Mouse (Mus musculus) left cerebral cortex, adult 11 months (tissue): ENCODE data around the gene Zfp688.
"Not testable (repeated sequence)": the region's sequence is repeated elsewhere in the genome, so short reads cannot be mapped to it uniquely, and the experiment has no call there.

ENCODE experiments used
- DNase-seq: peaks from one replicate; pipeline ENCODE4 v3.0.0; 2022; ENCODE audit warnings: low spot score

Gene Zfp688

DNA sequence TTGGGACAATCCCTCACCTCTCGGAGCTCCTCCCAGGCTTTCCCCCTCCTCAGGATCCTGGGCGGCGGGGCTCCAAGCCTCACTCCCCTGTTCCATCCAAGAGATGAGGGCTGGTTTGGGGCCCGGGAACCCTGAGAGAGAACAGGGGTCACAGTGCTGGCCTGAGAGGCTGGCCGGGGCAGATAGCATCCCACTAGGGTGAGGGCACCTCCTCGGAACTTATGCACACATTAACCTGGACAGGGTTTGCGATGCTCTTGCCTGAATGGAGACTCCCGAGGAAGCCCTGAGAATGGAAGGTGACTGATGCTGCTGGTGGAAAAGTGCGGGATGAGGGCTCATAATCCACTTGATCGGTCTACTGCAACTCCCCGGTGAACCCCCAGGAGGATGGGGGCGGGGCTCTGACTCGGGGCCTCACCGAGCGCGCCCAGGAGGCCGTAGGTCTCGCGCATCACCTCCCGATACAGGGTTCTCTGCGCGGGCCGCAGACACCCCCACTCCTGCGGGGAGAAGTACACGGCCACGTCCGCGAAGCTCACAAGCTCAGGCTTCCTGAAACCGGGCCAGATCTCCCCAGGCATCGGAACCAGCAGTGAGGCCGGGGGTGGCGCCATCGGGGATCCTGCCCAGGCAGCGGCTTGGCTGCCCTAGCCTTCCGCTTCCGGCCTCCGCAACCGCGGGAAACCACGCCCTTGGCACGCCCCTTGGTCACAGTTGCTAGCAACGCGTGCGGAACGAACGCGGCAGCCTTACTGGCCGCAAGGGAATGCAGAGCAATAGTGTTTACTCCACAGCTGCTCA lies at the start of gene Zfp688:
Zfp688 (minus strand) TSS at position 681 of the 804 bp plus-strand sequence.
- DNase-seq: peak; percentile 79

GRCm38 (mm10) chr7:127471646-127472010 lies 49.8 kb upstream of the Zfp688 start:
- no peak for DNase-seq

- peak; percentile 95 for DNase-seq
Observed at GRCm38 (mm10) chr7:127470743-127471645, 49.1 kb upstream of the Zfp688 start.

DNA sequence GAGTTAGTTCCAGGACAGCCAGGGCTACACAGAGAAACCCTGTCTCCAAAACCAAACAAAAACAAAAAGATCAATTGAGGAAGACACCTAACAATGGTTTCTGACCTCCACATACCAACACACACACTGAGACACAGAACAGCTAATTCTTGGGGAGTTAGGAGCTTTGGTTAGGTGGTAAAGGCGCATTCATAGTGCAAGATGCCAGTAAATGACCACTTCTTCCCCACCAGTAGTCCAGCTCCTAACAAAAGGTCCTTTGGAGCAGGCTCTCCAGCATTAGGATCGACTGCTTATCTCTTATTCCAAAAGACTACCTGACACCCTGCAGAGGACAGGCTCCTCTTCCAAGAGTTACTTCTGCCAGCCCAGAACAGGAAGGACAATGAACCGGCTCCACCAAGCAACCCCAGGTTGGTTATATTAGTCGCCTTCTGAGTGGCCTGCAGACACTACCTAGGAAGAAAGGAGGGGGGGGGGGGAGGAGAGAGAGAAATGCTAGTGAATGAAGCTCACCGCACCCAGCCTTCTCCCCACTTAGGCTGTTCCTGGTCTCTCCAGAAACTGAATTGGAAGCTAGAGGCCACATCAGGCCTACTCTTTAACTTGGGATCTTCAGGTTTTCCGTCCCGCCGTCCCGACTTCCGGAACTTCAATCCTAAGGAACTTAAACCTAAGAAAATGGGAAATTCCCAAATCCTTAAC lies 48.3 kb upstream of the Zfp688 start:
- no peak for DNase-seq

DNA sequence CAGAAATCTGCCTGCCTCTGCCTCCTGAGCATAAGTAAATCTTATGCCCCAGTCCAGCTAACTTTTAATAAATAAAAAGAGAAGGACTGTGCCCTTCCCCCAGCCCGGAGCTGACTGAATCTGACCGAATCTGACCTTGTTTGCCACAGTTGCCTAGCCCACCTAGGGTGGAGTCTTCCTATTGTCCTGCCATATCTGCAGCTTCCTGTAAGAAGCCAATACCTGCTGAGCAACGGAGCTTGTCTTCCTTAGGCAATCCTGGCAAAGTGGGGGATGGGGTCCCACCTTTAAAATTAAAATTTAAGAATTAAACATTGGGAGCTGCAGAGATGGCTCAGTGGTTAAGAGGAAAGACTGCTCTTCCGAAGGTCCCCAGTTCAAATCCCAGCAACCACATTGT lies 44.7 kb upstream of the Zfp688 start:
- DNase-seq: no peak

GRCm38 (mm10) chr7:127465670-127466069 lies 43.8 kb upstream of the Zfp688 start:
- not testable (repeated sequence) for DNase-seq

DNA sequence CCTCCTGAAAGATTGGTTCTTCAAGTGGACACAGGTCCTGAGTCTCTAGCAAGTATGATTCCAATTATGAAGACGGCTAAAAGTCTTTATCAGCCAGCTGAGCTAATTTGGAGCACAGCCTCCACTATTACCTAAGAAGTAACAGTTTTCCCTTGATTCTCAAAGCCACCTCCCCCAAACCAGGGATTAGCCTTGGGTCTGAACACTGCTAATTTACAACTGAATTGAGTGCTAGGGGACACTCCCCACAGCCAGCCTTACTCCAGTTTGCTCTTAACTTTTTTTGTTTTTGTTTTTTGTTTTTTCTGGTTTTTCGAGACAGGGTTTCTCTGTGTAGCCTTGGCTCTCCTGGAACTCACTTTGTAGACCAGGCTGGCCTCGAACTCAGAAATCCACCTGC lies 43.3 kb upstream of the Zfp688 start:
- DNase-seq: no peak

DNA sequence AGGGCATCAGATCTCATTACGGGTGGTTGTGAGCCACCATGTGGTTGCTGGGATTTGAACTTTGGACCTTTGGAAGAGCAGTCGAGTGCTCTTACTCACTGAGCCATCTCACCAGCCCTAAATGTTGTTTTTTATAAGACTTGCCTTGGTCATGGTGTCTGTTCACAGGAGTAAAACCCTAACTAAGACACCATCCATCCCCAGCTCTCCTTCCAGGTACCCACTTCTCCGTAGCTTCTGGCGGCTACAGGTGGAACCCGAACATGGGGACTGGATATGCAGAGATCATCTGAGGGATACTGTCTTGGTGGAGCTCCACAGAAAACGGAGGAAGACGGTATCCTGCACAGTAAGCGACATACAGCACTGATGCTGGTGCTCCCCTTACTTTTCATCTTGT lies 37.4 kb upstream of the Zfp688 start, which contains the start of gene Prr14:
Prr14 (plus strand) TSS at position 301 of the 400 bp plus-strand sequence.
- not testable (repeated sequence) for DNase-seq

- DNase-seq: not testable (repeated sequence)
Observed at GRCm38 (mm10) chr7:127458371-127459122, 36.7 kb upstream of the Zfp688 start.

DNA sequence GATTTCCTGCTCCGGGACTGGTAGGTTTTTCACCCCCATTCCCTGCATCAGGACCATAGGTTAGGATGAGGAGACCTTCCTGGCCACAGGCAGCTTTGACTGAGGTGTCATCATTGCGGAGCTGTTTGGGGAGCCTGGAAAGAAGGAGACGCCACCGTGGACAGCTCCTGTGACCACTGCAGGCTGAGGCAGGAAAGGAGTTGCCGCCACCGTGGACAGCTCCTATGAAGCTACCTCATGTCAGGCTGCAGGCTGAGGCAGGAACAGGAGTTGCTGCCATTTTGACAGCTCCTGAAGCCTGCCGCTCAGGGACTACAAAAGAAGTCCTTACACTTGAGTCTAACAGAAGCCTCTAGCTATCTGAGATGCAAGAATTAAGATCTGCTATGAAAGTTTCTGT lies 33.0 kb upstream of the Zfp688 start:
- no peak for DNase-seq

GRCm38 (mm10) chr7:127453056-127453455 lies 31.2 kb upstream of the Zfp688 start:
- no peak for DNase-seq

- DNase-seq: no peak
Observed at GRCm38 (mm10) chr7:127449966-127450365, 28.1 kb upstream of the Zfp688 start.

GRCm38 (mm10) chr7:127448521-127449300 lies 26.8 kb upstream of the Zfp688 start, which contains the start of gene Zfp689:
Gene Zfp689 (minus strand): TSS chr7:127449158.
- DNase-seq: peak; percentile 94

DNA sequence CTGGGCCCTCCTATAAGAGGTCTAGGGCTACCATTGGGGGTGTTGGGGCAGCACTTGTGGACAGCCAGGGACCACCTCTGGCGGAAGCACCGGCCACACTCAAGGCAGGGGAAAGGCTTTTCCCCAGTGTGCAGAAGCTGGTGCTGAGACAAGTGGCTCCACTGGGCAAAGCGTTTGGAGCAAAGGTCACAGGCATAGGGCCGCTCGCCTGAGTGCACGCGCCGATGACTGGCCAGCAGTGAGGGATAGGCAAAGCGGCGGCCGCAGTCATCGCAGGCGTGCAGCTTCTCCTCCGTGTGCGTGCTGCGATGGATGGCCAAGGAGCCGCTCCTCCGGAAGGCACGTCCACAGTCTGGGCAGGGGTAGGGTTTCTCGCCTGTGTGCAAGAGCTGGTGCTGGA lies 22.1 kb upstream of the Zfp688 start:
- DNase-seq: no peak

GRCm38 (mm10) chr7:127437724-127438123 lies 15.9 kb upstream of the Zfp688 start:
- no peak for DNase-seq

DNA sequence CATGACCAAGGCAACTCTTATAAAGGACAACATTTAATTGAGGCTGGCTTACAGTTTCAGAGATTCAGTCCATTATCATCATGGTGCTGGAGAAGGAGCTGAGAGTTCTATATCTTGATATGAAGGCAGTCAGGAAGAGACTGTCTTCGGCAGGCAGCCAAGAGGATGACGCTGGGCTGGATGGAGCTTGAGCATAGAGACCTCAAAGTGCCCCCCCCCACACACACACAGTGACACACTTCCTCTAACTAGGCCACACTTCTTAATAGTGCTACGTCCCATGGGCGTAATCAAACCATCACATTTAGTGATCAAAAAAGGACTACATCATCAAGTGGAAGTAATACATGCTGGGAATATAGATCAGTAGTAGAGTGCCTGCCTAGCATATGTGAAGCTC lies 13.3 kb upstream of the Zfp688 start:
- DNase-seq: no peak

DNA sequence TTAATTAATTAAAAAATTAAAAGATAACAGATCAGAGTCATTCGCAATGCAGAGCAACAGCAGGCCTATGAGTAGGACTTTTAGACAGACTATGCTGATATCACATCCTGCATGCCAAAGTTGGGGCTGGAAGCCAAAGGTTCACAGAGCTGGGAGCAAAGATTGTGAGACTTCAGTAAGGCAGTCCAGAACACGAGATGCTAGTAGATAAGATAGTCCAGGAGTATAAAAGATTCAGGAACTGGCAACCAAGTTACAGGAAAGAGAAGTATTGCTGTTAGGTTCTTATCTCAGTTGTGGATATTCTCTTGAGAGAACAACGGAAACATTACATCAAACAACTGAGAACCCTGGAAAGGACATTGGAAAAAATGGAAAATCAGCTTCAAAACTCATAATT lies 4.5 kb upstream of the Zfp688 start:
- no peak for DNase-seq

DNA sequence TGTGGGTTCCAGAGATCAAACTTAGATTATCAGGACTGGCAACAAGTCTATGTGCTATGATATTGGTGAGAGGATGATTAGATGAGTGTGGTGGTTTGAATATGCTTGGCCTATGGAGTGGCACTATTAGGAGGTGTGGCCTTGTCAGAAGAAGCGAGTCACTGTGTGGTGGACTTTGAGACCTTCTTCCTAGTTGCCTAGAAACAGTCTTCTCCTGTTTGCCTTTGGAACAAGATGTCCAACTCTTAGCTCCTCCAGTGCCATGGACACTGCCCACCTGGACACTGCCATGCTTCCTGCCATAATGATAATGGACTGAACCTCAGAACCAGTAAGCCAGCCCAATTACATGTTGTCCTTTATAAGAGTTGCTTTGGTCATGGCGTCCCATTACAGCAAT lies 4.0 kb upstream of the Zfp688 start:
- no peak for DNase-seq

GRCm38 (mm10) chr7:127425291-127425690 lies 3.4 kb upstream of the Zfp688 start:
- DNase-seq: no peak

DNA sequence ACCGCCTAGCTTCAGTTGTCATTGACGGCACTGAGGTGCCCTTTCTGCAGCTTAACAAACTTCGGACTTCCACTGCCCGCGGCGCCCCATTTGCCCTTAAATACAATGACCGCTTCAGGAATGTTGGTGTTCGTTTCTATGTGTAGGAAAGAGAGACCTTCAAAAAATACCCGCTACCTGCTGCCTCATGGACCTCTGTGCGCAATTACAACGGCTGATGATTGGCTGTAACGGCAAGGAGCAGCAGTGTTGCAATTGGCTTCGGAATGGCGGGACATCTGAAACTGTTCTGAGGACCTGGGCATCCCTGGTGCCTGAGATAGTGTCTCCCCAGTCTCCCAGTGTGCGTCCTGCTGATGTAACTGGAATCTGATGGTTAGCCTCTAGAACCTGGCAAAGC lies 379 bp upstream of the Zfp688 start:
- peak; percentile 28 for DNase-seq

DNA sequence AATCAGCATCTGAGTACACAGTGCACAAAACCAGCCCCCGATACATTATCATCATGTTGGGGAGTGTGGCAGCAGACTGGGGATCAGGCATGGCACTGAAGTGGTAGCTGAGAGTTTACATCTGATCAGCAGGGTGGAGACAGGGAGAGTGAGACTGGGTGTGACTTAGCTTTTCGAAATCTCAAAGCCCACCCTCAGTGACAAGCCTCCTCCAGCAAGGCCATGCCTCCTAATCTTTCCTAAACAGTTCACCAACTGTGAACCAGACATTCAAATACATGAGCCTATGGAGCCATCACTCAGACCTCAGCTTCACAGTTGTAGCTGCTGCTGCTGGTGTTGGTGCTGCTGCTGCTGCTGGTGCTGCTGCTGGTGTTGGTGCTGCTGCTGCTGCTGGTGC lies 10.4 kb downstream of the Zfp688 start:
- DNase-seq: no peak
